Mouse (Mus musculus) heart, postnatal 0 days (tissue): ENCODE results near the gene Lrrtm3.

ENCODE experiments used
- CTCF ChIP-seq: IDR thresholded peaks from 2 replicates; pipeline ENCODE4 v1.5.1; 2016; ENCODE audit warnings: antibody characterized with exemption, control low read depth, low read depth
- EP300 ChIP-seq: IDR thresholded peaks from 2 replicates; pipeline ENCODE4 v1.6.1; 2016; ENCODE audit warnings: antibody characterized with exemption, low read depth

GRCm38 (mm10) chr10:64063704-64064103 is 26.4 kb downstream of the Lrrtm3 start:
- TF ChIP-seq EP300 (no peak), CTCF (no peak)
